Mouse (Mus musculus) cerebellum, adult (tissue): Measurements from ENCODE around the gene Abhd4.
A peak's percentile ranks its signal among the peaks of the same experiment; 100 is the strongest.

ENCODE experiments used
- ATAC-seq: cut with Nextera tagmentation; 2 replicates; pipeline ENCODE4 v1.9.2; 2017; ENCODE audit warnings: mild to moderate bottlenecking, moderate library complexity, mixed read lengths; ENCODE audit not compliant: insufficient number of reproducible peaks, low FRiP score, low TSS enrichment

Gene Abhd4

DNA sequence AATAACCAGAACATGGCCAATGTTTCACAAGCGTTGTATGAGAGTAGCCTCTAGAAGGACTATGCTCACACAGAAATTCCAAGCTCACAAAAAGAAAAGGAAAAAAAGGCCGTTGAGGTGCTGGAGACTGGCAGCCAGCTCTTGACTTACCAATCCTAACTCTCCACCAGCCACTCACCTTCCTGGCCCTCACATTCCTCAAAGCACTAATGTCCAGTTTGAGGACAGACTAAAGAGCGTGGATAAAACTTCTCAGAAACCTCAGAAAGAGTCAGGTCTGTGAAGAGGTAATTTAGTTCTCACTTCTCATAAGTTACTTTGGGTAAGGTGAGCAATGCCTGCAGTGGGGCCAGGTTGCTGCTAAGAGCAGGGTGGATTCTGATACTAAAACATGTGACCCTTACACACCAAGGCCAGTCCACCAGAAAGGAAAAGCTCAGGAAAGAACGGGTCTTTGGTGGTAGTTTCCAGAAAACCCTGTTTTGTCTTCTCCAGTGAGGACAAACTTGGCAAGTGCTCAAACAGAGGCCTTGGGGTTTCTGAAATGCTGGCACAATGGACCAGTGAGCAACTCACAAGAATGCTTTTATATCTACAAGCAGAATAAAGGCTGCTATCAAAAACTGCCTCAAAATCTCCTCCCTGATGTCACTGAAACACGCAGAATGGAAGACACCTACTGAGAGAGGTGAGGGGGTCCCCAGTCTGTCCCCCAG is 18.0 kb upstream of the Abhd4 start:
- no peak for ATAC-seq

GRCm38 (mm10) chr14:54236881-54237280 is 17.1 kb upstream of the Abhd4 start:
- ATAC-seq = no peak

GRCm38 (mm10) chr14:54239002-54239736 is 14.8 kb upstream of the Abhd4 start:
- peak; percentile 70 for ATAC-seq

DNA sequence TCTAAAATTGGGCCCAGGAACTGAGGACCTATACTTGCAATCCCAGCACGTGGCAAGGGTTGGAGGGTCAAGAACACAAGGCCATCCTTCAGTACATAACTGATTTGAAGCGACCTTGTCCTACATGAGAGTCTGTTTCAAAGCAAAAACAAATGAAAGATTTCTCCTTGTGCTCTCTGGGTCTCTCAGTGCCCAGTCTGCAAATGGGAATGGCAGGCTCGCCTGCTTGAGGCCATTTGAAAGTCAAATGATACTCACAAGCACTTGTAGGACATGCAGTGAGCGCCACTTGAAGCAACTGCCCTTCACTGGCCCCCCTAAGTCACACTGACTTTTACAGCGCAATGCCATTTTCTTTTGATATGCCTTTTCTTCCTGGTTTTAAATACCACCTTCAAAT is 13.4 kb upstream of the Abhd4 start:
- ATAC-seq = no peak

DNA sequence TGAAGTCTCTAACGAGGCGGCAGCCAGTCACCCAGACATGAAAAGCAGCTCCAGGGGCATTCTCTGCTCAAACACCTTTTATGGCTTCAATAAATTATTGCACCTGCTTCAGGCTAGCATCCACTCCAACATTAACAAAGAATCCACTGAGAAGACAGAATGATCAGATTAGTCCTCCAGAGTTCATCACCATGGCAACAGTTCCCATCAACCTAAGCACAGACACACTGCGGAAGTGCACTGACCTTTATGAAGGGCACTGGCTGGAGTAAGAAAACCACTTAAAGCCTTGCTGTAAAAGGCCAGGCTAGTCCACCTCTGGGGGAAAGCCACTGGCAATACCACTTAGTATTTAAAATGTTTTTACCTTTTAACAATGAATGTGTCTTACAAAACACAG is 9.8 kb upstream of the Abhd4 start:
- no peak for ATAC-seq

DNA sequence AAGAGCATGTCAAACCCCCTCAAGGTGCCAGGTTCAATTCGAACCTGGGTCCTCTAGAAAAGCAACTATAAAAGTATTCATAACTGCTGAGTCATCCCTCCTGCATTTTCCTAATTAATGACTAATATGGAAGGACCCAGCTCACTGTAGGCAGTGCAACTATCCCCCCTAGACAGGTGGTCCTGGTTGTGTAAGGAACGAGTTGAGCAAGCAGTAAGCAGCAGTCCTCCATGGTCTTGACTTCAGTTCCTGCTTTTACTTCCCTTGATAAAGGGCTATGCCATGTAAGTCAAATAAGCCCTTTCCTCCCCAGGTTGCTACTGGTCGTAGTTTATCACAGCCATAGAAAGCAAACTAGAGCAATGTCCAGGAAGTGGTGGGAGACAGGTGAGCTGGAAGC is 7.8 kb upstream of the Abhd4 start:
- ATAC-seq = no peak

DNA sequence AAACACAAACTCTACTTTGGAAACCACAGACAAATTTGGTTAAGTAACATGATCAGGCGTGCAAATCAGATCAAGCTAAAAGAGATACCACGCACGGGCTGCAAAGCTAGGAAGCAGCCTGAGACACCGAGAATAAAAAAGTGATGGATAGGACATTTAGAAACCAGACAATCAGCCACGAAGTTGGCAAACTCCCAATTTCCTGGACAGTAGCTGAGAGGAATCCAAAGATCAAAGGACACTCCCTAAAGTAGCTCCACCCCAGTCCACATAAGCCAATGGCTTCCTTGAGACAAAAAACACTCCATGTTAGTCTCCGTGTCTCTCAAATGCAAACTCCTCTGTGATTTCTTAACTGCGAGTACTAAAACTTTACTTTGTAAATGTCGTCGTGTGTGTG is 4.7 kb upstream of the Abhd4 start:
- no peak for ATAC-seq

- ATAC-seq = no peak
Observed at GRCm38 (mm10) chr14:54250122-54250521, 3.9 kb upstream of the Abhd4 start.

DNA sequence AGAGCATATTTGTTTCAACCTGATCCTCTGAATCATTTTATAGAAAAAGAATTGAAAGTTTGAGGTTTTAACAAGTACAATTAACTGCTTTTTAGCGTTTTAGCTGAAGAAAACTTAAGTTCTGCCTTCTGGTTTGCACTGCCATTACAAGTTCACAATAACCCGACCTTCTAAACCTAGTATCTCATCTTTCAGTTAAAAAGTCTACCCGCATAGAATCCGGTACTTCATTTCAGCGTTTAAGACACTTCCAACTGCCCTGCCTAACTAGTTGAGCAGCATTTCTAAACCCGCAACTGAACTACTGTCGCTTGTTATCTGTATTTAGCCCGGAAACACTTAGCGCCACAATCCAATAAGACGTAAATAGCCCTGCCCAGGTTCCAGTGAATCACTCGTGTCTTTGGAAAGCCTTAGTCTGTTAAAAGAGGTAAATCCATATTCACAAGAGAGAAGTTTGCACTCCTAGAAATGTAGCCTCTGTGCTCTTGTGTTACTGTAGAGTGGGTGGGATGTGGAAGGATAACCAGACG is 748 bp downstream of the Abhd4 start:
- no peak for ATAC-seq

- ATAC-seq = no peak
Observed at GRCm38 (mm10) chr14:54258131-54258670, 4.2 kb downstream of the Abhd4 start.

DNA sequence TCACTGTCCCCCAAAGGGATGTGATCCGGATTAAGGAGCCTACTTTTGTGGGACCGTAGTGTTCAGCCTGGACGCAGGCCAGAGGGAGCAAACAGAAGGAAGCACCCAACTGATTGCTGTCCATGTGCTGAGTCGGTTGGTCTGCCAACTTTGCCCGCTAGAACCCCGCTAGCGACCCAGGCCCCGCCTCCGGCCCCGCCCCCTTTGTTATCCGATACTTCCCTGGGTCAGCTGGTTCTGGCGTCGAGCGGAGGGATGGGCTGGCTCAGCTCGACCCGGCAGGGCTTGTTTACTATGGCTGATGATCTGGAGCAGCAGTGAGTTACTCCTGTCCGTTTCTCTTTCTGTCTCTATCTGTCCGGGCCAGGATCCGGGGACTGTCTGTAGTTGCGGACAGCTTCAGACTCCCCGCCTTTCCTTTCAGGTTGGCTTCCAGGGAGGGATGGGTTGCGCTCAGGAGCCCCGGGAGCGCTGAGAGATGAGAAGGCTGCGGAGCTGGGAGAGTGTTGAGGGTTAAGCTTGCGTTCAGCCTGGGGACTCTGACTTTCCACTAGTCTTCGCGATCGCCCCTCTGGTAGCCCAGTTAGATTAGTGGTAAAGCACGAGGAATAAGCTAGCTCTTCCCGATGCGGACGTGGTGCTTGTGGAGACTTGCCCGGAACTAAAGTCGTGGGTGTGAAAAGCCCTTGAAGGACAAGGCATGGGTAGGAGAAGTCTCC is 5.2 kb downstream of the Abhd4 start:
- ATAC-seq = peak; percentile 92

DNA sequence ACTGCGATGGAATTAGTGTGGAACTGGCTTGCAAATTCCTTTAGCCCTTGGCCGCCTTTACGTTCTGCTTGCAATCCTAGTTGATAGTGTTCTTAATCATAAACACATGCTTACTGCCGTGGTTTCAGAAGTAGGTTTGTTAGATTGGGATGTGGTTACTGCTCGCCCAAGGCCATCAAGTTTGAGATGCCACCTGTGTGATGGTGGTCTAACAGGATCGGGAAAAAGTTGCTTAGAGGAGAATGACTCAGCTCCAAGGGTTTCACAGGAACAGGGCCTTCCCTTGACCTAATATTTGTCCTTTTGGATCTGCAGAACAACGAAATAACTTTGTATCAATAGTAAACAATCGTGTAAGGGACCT is 5.7 kb downstream of the Abhd4 start:
- no peak for ATAC-seq

GRCm38 (mm10) chr14:54260196-54260595 is 6.2 kb downstream of the Abhd4 start:
- ATAC-seq = no peak

DNA sequence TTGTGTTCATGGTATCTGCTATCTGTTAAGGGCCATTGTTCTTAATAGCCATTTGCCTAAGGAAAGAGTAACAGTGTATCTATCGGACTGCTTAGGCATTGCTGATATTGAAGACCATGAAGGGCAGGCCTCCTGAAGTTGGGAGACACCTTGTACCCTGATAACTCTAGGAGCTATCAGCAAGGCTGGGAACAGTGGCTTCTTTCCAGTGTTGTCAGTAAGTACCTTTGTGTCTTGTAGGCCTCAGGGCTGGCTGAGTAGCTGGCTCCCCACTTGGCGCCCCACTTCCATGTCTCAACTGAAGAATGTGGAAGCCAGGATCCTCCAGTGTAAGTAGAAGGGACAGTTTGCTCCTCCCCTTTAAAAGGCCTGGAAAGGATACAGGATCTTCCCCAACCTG is 7.4 kb downstream of the Abhd4 start:
- ATAC-seq = no peak

DNA sequence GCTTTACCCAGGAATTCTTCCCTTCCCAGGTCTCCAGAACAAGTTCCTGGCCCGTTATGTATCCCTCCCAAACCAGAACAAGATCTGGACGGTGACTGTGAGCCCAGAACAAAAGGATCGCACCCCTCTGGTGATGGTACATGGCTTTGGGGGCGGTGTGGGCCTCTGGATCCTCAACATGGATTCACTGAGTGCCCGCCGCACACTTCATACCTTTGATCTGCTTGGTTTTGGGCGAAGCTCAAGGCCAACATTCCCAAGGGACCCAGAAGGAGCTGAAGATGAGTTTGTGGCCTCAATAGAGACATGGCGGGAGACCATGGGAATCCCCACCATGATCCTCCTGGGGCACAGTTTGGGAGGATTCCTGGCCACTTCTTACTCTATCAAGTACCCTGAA is 8.6 kb downstream of the Abhd4 start:
- no peak for ATAC-seq

- ATAC-seq = no peak
Observed at GRCm38 (mm10) chr14:54263099-54263498, 9.1 kb downstream of the Abhd4 start.

DNA sequence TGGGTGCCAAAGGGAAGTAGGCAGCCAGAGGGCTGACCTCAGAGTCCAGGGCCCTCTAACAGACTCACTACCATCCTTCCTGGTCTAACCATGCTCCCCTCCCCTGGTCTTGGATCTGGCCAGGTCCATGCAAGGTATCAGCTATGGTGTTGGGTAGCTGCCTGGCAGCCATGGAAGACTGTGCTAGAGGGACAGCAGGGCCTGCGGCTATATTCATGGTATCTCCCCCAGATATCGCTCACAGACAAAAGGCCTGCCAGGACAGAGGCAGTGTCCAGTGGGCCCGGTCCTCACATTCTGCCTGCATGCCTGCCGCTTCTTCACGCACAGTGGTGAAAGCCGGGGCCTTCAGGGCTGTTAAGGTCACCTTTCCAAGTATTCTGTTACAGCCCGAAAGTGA is 10.2 kb downstream of the Abhd4 start:
- ATAC-seq = no peak

GRCm38 (mm10) chr14:54265093-54265492 is 11.1 kb downstream of the Abhd4 start:
- no peak for ATAC-seq

GRCm38 (mm10) chr14:54265951-54266350 is 12.0 kb downstream of the Abhd4 start:
- no peak for ATAC-seq

DNA sequence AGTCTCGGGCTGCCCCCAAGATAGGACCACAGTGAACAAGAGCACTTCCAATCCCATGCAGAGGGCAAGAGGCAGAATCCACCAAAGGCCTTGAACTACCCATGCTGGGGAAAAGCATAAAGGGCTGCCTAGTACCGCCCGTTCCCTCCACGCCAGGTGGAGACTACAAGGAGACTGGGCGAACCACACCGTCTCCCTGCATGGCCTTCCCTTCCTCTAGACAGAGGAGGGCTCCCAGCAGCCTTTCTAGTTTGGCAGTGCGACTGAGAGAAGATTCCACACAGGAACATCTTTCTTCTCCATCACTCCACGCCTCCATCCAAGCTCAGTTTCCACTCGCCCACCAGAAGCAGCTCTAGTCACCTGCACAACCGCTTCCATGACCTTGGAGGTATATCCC is 14.0 kb downstream of the Abhd4 start:
- no peak for ATAC-seq

GRCm38 (mm10) chr14:54269566-54269965 is 15.6 kb downstream of the Abhd4 start:
- ATAC-seq = no peak
